Mouse (Mus musculus) midbrain, embryonic 15.5 days (tissue): Measurements from ENCODE around the gene Pla2g4e. TPM values are rescaled to one million over a fixed set of nuclear protein-coding genes. Genes with fewer than 3 reads are reported as not detected.

Experiments used
- ATAC-seq: fragments of 200-750 bp; cut with Nextera tagmentation; replicated peaks from 2 replicates; pipeline ENCODE4 v1.8.0; 2017; ENCODE audit warnings: moderate TSS enrichment
- H3K27ac ChIP-seq: fragments of 300-500 bp; sonication (generic); 2 replicates; pipeline ENCODE4 v1.5.1; 2015; ENCODE audit warnings: mild to moderate bottlenecking, inconsistent platforms
- H3K27me3 ChIP-seq: fragments of 300-500 bp; sonication (generic); replicated peaks from 2 replicates; pipeline ENCODE4 v1.6.1; 2015; ENCODE audit warnings: inconsistent platforms
- H3K36me3 ChIP-seq: fragments of 300-500 bp; sonication (generic); replicated peaks from 2 replicates; pipeline ENCODE4 v1.6.1; 2015; ENCODE audit warnings: inconsistent platforms
- H3K4me1 ChIP-seq: fragments of 300-500 bp; sonication (generic); 2 replicates; pipeline ENCODE4 v1.6.1; 2015; ENCODE audit warnings: inconsistent platforms
- H3K4me2 ChIP-seq: fragments of 300-500 bp; sonication (generic); 2 replicates; pipeline ENCODE4 v1.6.1; 2015; ENCODE audit warnings: inconsistent platforms, mild to moderate bottlenecking, moderate library complexity
- H3K4me3 ChIP-seq: fragments of 300-500 bp; sonication (generic); 2 replicates; pipeline ENCODE4 v1.5.1; 2015; ENCODE audit warnings: mild to moderate bottlenecking, inconsistent platforms
- H3K9ac ChIP-seq: fragments of 300-500 bp; sonication (generic); 2 replicates; pipeline ENCODE4 v1.6.1; 2015; ENCODE audit warnings: mild to moderate bottlenecking, inconsistent platforms
- H3K9me3 ChIP-seq: fragments of 300-500 bp; sonication (generic); 2 replicates; pipeline ENCODE4 v1.6.1; 2016; ENCODE audit warnings: inconsistent platforms
- WGBS: fragments of 180-500 bp; shearing (Covaris S2); methylation state at CpG from one replicate; pipeline ENCODE4 v1.1.7; 2015; ENCODE audit warnings: mixed read lengths; 5-methylcytosine and 5-hydroxymethylcytosine counted together
- polyA plus RNA-seq: library from polyadenylated mRNA; unstranded; fragments of >200 nt; fragmentation: Nextera tagmentation; extraction: Ambion mirVana; gene quantifications from 2 replicates; pipeline ENCODE4 v1.2.1, GENCODE M21; 2015

Gene Pla2g4e
- polyA plus RNA-seq, 1 experiment from 2014 or later: 5.3 TPM

GRCm38 (mm10) chr2:120231642-120232041 is 13.5 kb downstream of the Pla2g4e start:
- Histone ChIP-seq H3K27ac (no peak overlapping the region), H3K9ac (no peak overlapping the region), H3K27me3 (no peaks in the 10 kb centered on the region), H3K9me3 (no peaks in the 10 kb centered on the region), H3K4me1 (no peaks in the 10 kb centered on the region), H3K36me3 (no peaks in the 10 kb centered on the region), H3K4me2 (no peak overlapping the region), H3K4me3 (no peak overlapping the region)
- 73% methylated on average over 3 of the region's 3 CpGs for WGBS
- ATAC-seq: no peak

- Histone ChIP-seq H3K4me2 (no peak overlapping the region), H3K36me3 (no peaks in the 10 kb centered on the region), H3K27me3 (no peaks in the 10 kb centered on the region), H3K9me3 (peaks cover 7% of the 10 kb centered on the region; the same call in 1 of the 2 replicates), H3K4me1 (no peaks in the 10 kb centered on the region), H3K9ac (no peak overlapping the region), H3K4me3 (no peak overlapping the region), H3K27ac (no peak overlapping the region)
- ATAC-seq: no peak
- WGBS: 87% methylated on average over 5 of the region's 5 CpGs
These were observed 30.5 kb downstream of the Pla2g4e start for GRCm38 (mm10) chr2:120214600-120214999.

DNA sequence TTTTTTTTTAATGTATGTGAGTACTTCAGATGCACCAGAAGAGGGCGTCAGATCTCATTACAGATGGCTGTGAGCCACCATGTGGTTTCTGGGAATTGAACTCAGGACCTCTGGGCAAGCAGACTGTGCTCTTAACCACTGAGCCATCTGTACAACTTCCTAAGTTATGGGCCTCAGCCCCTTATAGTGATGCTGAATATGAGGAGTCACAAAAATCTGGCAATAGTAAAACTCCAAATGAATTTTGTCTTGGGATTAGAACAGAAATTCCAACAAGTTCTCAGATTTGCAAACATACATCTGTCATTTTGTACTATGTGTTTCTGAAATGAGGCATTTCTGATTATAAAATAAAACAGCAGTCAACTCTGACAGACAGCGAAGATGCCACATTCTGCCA is 33.7 kb downstream of the Pla2g4e start:
- Histone ChIP-seq H3K4me3 (no peak overlapping the region), H3K27ac (no peak overlapping the region), H3K36me3 (no peaks in the 10 kb centered on the region), H3K4me2 (no peak overlapping the region), H3K27me3 (no peaks in the 10 kb centered on the region), H3K9ac (no peak overlapping the region), H3K9me3 (0 out of 2 replicates have a peak, but pooled peaks cover 1% of the 10 kb centered on the region), H3K4me1 (no peaks in the 10 kb centered on the region)
- ATAC-seq: no peak
- 63% methylated on average over 2 of the region's 2 CpGs for whole genome bisulfite sequencing

- Histone ChIP-seq H3K4me1 (no peaks in the 10 kb centered on the region), H3K4me3 (no peak overlapping the region), H3K27ac (no peak overlapping the region), H3K4me2 (no peak overlapping the region), H3K9me3 (no peaks in the 10 kb centered on the region), H3K36me3 (no peaks in the 10 kb centered on the region), H3K27me3 (no peaks in the 10 kb centered on the region), H3K9ac (no peak overlapping the region)
- 73% methylated on average over 7 of the region's 7 CpGs for WGBS
- ATAC-seq: no peak
These were observed 37.2 kb downstream of the Pla2g4e start for GRCm38 (mm10) chr2:120207926-120208325.

GRCm38 (mm10) chr2:120207028-120207427 is 38.1 kb downstream of the Pla2g4e start:
- H3K27ac ChIP-seq: no peak overlapping the region
- no peaks in the 10 kb centered on the region for H3K9me3 ChIP-seq
- no peak overlapping the region for H3K4me3 ChIP-seq
- 87% methylated on average over 6 of the region's 6 CpGs for WGBS
- ATAC-seq: no peak
- H3K4me2 ChIP-seq: no peak overlapping the region
- no peak overlapping the region for H3K9ac ChIP-seq
- H3K36me3 ChIP-seq: no peaks in the 10 kb centered on the region
- H3K27me3 ChIP-seq: no peaks in the 10 kb centered on the region
- H3K4me1 ChIP-seq: no peaks in the 10 kb centered on the region

DNA sequence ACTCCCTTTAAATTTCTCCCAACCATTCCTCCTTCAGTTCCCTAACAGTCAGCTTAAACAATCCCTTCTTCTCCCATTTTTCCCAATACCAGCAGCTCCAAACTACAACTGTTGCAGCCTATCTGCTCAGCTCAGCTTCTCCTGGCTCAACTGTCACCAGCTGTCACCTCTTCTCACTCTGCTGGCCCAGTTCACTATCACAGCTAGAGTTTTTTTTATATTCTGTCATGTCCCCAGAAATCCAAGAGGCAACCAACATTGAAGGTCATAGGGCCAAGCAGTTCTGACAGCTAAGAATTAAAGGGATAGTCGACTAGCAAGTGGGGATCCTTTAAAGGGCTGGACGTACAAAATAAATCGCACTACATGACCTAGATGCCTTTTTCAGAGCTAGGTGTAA is 41.4 kb downstream of the Pla2g4e start:
- H3K9me3 ChIP-seq: no peaks in the 10 kb centered on the region
- H3K4me3 ChIP-seq: no peak overlapping the region
- H3K36me3 ChIP-seq: no peaks in the 10 kb centered on the region
- ATAC-seq: no peak
- H3K9ac ChIP-seq: no peak overlapping the region
- H3K4me2 ChIP-seq: no peak overlapping the region
- no peaks in the 10 kb centered on the region for H3K27me3 ChIP-seq
- no peaks in the 10 kb centered on the region for H3K4me1 ChIP-seq
- no peak overlapping the region for H3K27ac ChIP-seq
- 67% methylated on average over 3 of the region's 3 CpGs for WGBS

DNA sequence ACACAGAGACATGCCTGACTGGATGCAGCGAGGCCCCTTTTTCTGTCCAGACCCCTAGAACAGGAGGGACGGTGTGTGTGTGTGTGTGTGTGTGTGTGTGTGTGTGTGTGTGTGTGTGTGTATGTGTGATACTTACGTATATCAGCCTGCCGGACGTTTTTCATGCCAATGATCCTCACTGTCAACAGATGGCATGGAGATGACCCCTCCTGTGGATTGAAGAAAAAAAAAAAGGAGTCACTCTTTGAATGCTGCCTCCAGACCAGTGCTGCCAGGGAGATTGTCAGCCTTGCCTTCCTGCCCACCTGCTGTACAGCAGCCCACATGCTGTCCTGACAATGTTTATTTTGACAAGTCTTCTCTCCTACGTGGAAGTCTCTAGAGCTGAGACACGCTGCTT is 45.1 kb downstream of the Pla2g4e start:
- no peak overlapping the region for H3K27ac ChIP-seq
- H3K9ac ChIP-seq: no peak overlapping the region
- H3K9me3 ChIP-seq: no peaks in the 10 kb centered on the region
- no peaks in the 10 kb centered on the region for H3K27me3 ChIP-seq
- 62% methylated on average over 6 of the region's 7 CpGs for WGBS
- no peak overlapping the region for H3K4me3 ChIP-seq
- H3K4me1 ChIP-seq: no peaks in the 10 kb centered on the region
- no peaks in the 10 kb centered on the region for H3K36me3 ChIP-seq
- no peak overlapping the region for H3K4me2 ChIP-seq
- ATAC-seq: no peak

DNA sequence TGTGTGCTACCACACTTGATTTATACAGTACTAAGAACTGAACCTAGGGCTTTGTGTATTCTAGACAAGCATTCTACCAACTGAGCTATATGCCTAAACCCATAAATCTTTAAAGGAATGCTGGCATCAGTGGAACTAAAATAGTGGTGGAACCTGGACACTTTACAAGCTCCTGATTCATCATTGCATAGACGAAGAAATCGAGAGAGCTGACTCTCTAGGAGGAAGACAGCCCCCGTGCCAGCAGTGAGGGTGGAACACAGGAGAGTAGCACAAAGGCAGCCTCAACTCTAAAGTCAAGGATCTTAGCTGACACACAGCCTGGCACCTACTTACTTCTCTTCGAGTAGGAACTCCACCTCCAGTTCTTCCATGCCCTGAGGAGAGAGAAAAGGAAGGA is 57.0 kb downstream of the Pla2g4e start:
- no peak for ATAC-seq
- 82% methylated on average over 4 of the region's 4 CpGs for WGBS
- H3K36me3 ChIP-seq: no peaks in the 10 kb centered on the region
- no peak overlapping the region for H3K4me3 ChIP-seq
- no peak overlapping the region for H3K4me2 ChIP-seq
- H3K27ac ChIP-seq: no peak overlapping the region
- no peaks in the 10 kb centered on the region for H3K27me3 ChIP-seq
- no peaks in the 10 kb centered on the region for H3K9me3 ChIP-seq
- no peak overlapping the region for H3K9ac ChIP-seq
- H3K4me1 ChIP-seq: no peaks in the 10 kb centered on the region

DNA sequence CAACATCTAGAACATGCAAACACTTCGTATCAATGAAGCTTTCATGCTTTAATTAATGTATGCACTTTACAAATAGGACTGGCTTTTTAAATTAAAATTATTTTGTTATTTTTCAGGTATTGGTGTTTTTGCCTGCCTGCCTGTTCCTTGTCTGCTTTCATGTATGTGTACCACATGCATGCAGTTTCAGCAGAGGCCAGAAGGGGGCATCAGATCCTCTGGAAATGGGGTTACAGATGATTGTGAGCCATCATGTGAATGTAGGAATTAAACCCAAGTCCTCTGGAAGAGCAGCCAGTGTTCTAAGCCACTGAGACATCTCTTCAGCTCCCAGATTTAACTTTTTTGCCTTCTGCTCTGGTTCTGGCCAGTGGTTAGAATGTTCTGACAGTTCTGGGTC is 57.6 kb downstream of the Pla2g4e start:
- ATAC-seq: no peak
- Histone ChIP-seq H3K9ac (no peak overlapping the region), H3K4me1 (no peaks in the 10 kb centered on the region), H3K27me3 (no peaks in the 10 kb centered on the region), H3K4me2 (no peak overlapping the region), H3K36me3 (no peaks in the 10 kb centered on the region), H3K27ac (no peak overlapping the region), H3K4me3 (no peak overlapping the region), H3K9me3 (no peaks in the 10 kb centered on the region)
- WGBS: 88% methylated on average over 1 of the region's 1 CpGs

- Histone ChIP-seq H3K4me2 (no peak overlapping the region), H3K9me3 (no peaks in the 10 kb centered on the region), H3K4me3 (no peak overlapping the region), H3K27ac (no peak overlapping the region), H3K4me1 (no peaks in the 10 kb centered on the region), H3K36me3 (no peaks in the 10 kb centered on the region), H3K9ac (no peak overlapping the region), H3K27me3 (no peaks in the 10 kb centered on the region)
- WGBS: 88% methylated on average over 6 of the region's 6 CpGs
- ATAC-seq: no peak
These were observed 59.4 kb downstream of the Pla2g4e start for GRCm38 (mm10) chr2:120185527-120186276.

DNA sequence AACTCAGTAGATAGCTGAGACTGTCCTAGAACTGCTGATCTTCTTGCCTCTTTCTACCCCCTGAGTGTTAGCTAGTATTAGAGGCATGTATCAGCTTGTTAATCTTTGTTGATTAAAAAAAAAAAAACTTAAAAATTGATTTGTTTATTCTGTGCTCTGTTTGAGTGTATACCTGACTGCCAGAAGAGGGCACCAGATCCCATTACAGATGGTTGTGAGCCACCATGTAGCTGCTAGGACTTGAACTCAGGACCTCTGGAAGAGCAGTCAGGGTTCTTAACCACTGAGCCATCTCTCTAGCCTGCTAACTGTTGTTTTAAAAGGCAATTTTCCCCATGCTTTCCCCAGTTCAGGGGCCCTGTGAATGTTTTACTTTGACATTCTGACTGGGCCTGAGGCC is 66.2 kb downstream of the Pla2g4e start:
- Histone ChIP-seq H3K4me2 (no peak overlapping the region), H3K27me3 (no peaks in the 10 kb centered on the region), H3K9me3 (no peaks in the 10 kb centered on the region), H3K36me3 (no peaks in the 10 kb centered on the region), H3K27ac (no peak overlapping the region), H3K4me3 (no peak overlapping the region), H3K4me1 (no peaks in the 10 kb centered on the region), H3K9ac (no peak overlapping the region)
- no peak for ATAC-seq

DNA sequence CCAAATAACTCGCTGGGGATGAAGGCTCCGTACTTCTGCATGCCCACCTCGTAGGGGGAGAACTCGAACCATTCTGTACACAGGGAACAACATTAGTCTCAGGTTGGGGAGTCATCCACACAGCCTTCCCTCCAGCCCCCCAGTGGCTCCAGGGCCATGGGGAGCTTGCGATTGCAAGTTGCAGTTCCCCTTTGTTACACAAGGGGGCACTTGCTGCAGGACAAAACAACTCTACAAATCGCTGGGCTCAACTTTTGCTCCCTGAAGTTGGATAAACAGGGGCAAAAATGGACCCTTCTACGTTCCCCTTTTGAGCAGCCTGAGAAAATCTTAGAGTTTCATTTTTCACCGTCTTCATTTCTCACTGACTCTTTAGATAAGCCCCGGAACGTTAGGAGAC is 71.4 kb downstream of the Pla2g4e start:
- no peak for ATAC-seq
- H3K36me3 ChIP-seq: no peaks in the 10 kb centered on the region
- H3K4me2 ChIP-seq: no peak overlapping the region
- H3K4me1 ChIP-seq: no peaks in the 10 kb centered on the region
- 27% methylated on average over 10 of the region's 10 CpGs for WGBS
- H3K9me3 ChIP-seq: no peaks in the 10 kb centered on the region
- no peak overlapping the region for H3K9ac ChIP-seq
- H3K27ac ChIP-seq: no peak overlapping the region
- H3K27me3 ChIP-seq: no peaks in the 10 kb centered on the region
- H3K4me3 ChIP-seq: no peak overlapping the region

- Histone ChIP-seq H3K27me3 (no peaks in the 10 kb centered on the region), H3K9me3 (no peaks in the 10 kb centered on the region), H3K4me2 (no peak overlapping the region), H3K4me1 (no peaks in the 10 kb centered on the region), H3K9ac (no peak overlapping the region), H3K36me3 (no peaks in the 10 kb centered on the region), H3K27ac (no peak overlapping the region), H3K4me3 (no peak overlapping the region)
- ATAC-seq: no peak
- 95% methylated on average over 7 of the region's 7 CpGs for WGBS
These were observed 73.8 kb downstream of the Pla2g4e start for GRCm38 (mm10) chr2:120171362-120171761.
